Mouse (Mus musculus) right cerebral cortex, adult 18-20 months (tissue): ENCODE data around the gene Cdipt.
A peak's percentile ranks its signal among the peaks of the same experiment; 100 is the strongest.

ENCODE experiments used
- DNase-seq: peaks from one replicate; pipeline ENCODE4 v3.0.0; 2022; ENCODE audit warnings: mixed read lengths

The Cdipt gene

GRCm38 (mm10) chr7:127013385-127013784, 37.7 kb downstream of the Cdipt start:
- no peak for DNase-seq

- no peak for DNase-seq
These were observed 38.6 kb downstream of the Cdipt start, which contains the start of gene Mvp for GRCm38 (mm10) chr7:127014320-127014719. Gene Mvp (minus strand): TSS chr7:127014621.

- no peak for DNase-seq
These were observed 39.3 kb downstream of the Cdipt start for GRCm38 (mm10) chr7:127014993-127015392.

GRCm38 (mm10) chr7:127016081-127016480, 40.4 kb downstream of the Cdipt start:
- no peak for DNase-seq

GRCm38 (mm10) chr7:127016481-127016485, 40.6 kb downstream of the Cdipt start, which contains the start of gene Pagr1b:
Gene Pagr1b (minus strand): TSS chr7:127016484.
- DNase-seq, result no peak

GRCm38 (mm10) chr7:127016486-127016938, 40.8 kb downstream of the Cdipt start:
- peak; percentile 71 for DNase-seq

GRCm38 (mm10) chr7:127016971-127017949, 41.5 kb downstream of the Cdipt start, which contains the start of gene Pagr1a:
Gene Pagr1a (minus strand): TSS chr7:127017352.
- peak; percentile 97 for DNase-seq

GRCm38 (mm10) chr7:127017950-127018345, 42.2 kb downstream of the Cdipt start:
- DNase-seq, result no peak

- no peak for DNase-seq
These were observed 42.9 kb downstream of the Cdipt start for GRCm38 (mm10) chr7:127018416-127019305.

- no peak for DNase-seq
These were observed 43.7 kb downstream of the Cdipt start for GRCm38 (mm10) chr7:127019306-127019960.

- no peak for DNase-seq
These were observed 44.3 kb downstream of the Cdipt start for GRCm38 (mm10) chr7:127020031-127020430.

GRCm38 (mm10) chr7:127020491-127020890, 44.8 kb downstream of the Cdipt start:
- no peak for DNase-seq

- DNase-seq, result peak; percentile 79
These were observed 45.3 kb downstream of the Cdipt start, which contains the start of the genes Gm42742 and Prrt2 for GRCm38 (mm10) chr7:127020901-127021562. Gene Gm42742 (minus strand): TSS chr7:127021097. Gene Prrt2 (minus strand): TSS chr7:127021211.

GRCm38 (mm10) chr7:127021563-127022527, 46.1 kb downstream of the Cdipt start:
- DNase-seq, result no peak

GRCm38 (mm10) chr7:127022528-127023271, 47.0 kb downstream of the Cdipt start:
- DNase-seq, result no peak

- DNase-seq, result no peak
These were observed 47.6 kb downstream of the Cdipt start for GRCm38 (mm10) chr7:127023272-127023691.

- no peak for DNase-seq
These were observed 48.4 kb downstream of the Cdipt start for GRCm38 (mm10) chr7:127023896-127024690.

- peak; percentile 86 for DNase-seq
These were observed 49.2 kb downstream of the Cdipt start for GRCm38 (mm10) chr7:127024755-127025555.
